Mouse (Mus musculus) testis, adult 2 months (tissue): Measurements from ENCODE around the gene Pak6.

ENCODE experiments used
- CTCF ChIP-seq: fragments of 200-500 bp; IDR thresholded peaks from 2 replicates; pipeline ENCODE4 v1.5.1; 2012; ENCODE audit warnings: low read depth, mild to moderate bottlenecking, inconsistent platforms, low read length, moderate library complexity; ENCODE audit not compliant: control insufficient read depth, insufficient read depth, insufficient replicate concordance
- POLR2A ChIP-seq: fragments of 200-500 bp; IDR thresholded peaks from 2 replicates; pipeline ENCODE4 v1.6.1; 2012; ENCODE audit warnings: low read depth, mild to moderate bottlenecking, inconsistent platforms, low read length, moderate library complexity; ENCODE audit not compliant: control insufficient read depth

- TF ChIP-seq CTCF (no peak), POLR2A (no peak)
These were observed 4.0 kb upstream of the Pak6 start for GRCm38 (mm10) chr2:118659077-118659476.
